Mouse (Mus musculus) heart, postnatal 0 days (tissue): ENCODE measurements at regions not wholly inside any gene's neighbourhood (a gene's known extent, or its start where the extent isn't known, plus 50 kb on each side); places are given as distances from the start of the nearest gene placed in this dataset.

Experiments used
- ATAC-seq: fragments of 200-750 bp; cut with Nextera tagmentation; 2 replicates; pipeline ENCODE4 v1.8.0; 2017; ENCODE audit warnings: low read depth, moderate number of reproducible peaks, moderate library complexity; ENCODE audit not compliant: insufficient read depth
- DNase-seq: peaks from one replicate; pipeline ENCODE4 v3.0.0-alpha.2; 2016; ENCODE audit warnings: low spot score
- H3K27ac ChIP-seq: fragments of 300-500 bp; sonication (generic); 2 replicates; pipeline ENCODE4 v1.5.1; 2014; ENCODE audit warnings: low read depth, mild to moderate bottlenecking
- H3K27me3 ChIP-seq: fragments of 300-500 bp; sonication (generic); 2 replicates; pipeline ENCODE4 v1.6.1; 2014; ENCODE audit warnings: low read length, mixed read lengths; ENCODE audit not compliant: control insufficient read depth, insufficient read depth
- H3K36me3 ChIP-seq: fragments of 300-500 bp; sonication (generic); replicated peaks from 2 replicates; pipeline ENCODE4 v1.6.1; 2014; ENCODE audit warnings: low read length, mixed read lengths; ENCODE audit not compliant: control insufficient read depth, insufficient read depth
- H3K4me1 ChIP-seq: fragments of 300-500 bp; sonication (generic); 2 replicates; pipeline ENCODE4 v1.6.1; 2014; ENCODE audit warnings: antibody characterized with exemption; ENCODE audit not compliant: control insufficient read depth, insufficient read depth
- H3K4me2 ChIP-seq: fragments of 300-500 bp; sonication (generic); 2 replicates; pipeline ENCODE4 v1.6.1; 2014; ENCODE audit warnings: low read depth, mild to moderate bottlenecking, low read length, moderate library complexity
- H3K4me3 ChIP-seq: fragments of 300-500 bp; sonication (generic); 2 replicates; pipeline ENCODE4 v1.5.1; 2014; ENCODE audit warnings: low read depth, low read length
- H3K9ac ChIP-seq: fragments of 300-500 bp; sonication (generic); replicated peaks from 2 replicates; pipeline ENCODE4 v1.6.1; 2014; ENCODE audit warnings: low read depth, low read length, mixed read lengths
- H3K9me3 ChIP-seq: fragments of 300-500 bp; sonication (generic); replicated peaks from 2 replicates; pipeline ENCODE4 v1.6.1; 2016; ENCODE audit warnings: low read length; ENCODE audit not compliant: control insufficient read depth
- CTCF ChIP-seq: IDR thresholded peaks from 2 replicates; pipeline ENCODE4 v1.5.1; 2016; ENCODE audit warnings: antibody characterized with exemption, control low read depth, low read depth
- EP300 ChIP-seq: IDR thresholded peaks from 2 replicates; pipeline ENCODE4 v1.6.1; 2016; ENCODE audit warnings: antibody characterized with exemption, low read depth
- WGBS: fragments of 180-500 bp; shearing (Covaris S2); extraction: QIAGEN DNeasy Blood & Tissue Kit; methylation state at CpG from one replicate; pipeline ENCODE4 v1.1.7; 2014; 5-methylcytosine and 5-hydroxymethylcytosine counted together

GRCm38 (mm10) chr9:61095069-61095775 is 276.9 kb upstream of the Tle3 start:
- Histone ChIP-seq H3K36me3 (no peaks in the 10 kb centered on the region), H3K9ac (no peak overlapping the region), H3K27ac (no peak overlapping the region), H3K4me1 (no peaks in the 10 kb centered on the region; the same call in 1 of the 2 replicates), H3K4me2 (no peak overlapping the region), H3K27me3 (peaks cover 12% of the 10 kb centered on the region; the same call in 1 of the 2 replicates), H3K4me3 (no peak overlapping the region), H3K9me3 (no peaks in the 10 kb centered on the region)
- ATAC-seq (no peak), DNase-seq (no peak)
- no peak for TF ChIP-seq CTCF
- TF ChIP-seq EP300 = no peak
- WGBS = 62% methylated on average over 2 of the region's 2 CpGs

- no peak for ATAC-seq
- no peaks in the 10 kb centered on the region; the same call in 1 of the 2 replicates for H3K27me3 ChIP-seq
These were observed 270.3 kb upstream of the Tle3 start for GRCm38 (mm10) chr9:61101741-61102450.

GRCm38 (mm10) chr9:61102451-61103358 is 269.5 kb upstream of the Tle3 start:
- Histone ChIP-seq H3K4me2 (no peak overlapping the region), H3K36me3 (no peaks in the 10 kb centered on the region), H3K4me1 (no peaks in the 10 kb centered on the region), H3K9ac (no peak overlapping the region), H3K4me3 (no peak overlapping the region), H3K27ac (no peak overlapping the region), H3K9me3 (no peaks in the 10 kb centered on the region), H3K27me3 (no peaks in the 10 kb centered on the region)
- DNase-seq = no peak
- ATAC-seq = no peak
- TF ChIP-seq EP300 = no peak
- no peak for TF ChIP-seq CTCF
- WGBS = 76% methylated on average over 24 of the region's 24 CpGs

More at GRCm38 (mm10) chr9:61101741-61102450, 270.3 kb upstream of the Tle3 start:
- Histone ChIP-seq H3K4me1 (no peaks in the 10 kb centered on the region), H3K27ac (no peak overlapping the region), H3K9me3 (no peaks in the 10 kb centered on the region), H3K9ac (no peak overlapping the region), H3K36me3 (no peaks in the 10 kb centered on the region), H3K4me2 (no peak overlapping the region), H3K4me3 (no peak overlapping the region)
- no peak for TF ChIP-seq CTCF
- no peak for TF ChIP-seq EP300
- WGBS = 81% methylated on average over 7 of the region's 7 CpGs
- DNase-seq = no peak

- TF ChIP-seq EP300 (no peak), CTCF (no peak)
- Histone ChIP-seq H3K27ac (no peak overlapping the region), H3K4me1 (no peaks in the 10 kb centered on the region), H3K27me3 (no peaks in the 10 kb centered on the region), H3K4me2 (no peak overlapping the region), H3K36me3 (no peaks in the 10 kb centered on the region), H3K9ac (no peak overlapping the region), H3K4me3 (no peak overlapping the region), H3K9me3 (no peaks in the 10 kb centered on the region)
- ATAC-seq (no peak), DNase-seq (no peak)
- 83% methylated on average over 15 of the region's 15 CpGs for WGBS
These were observed 266.5 kb upstream of the Tle3 start for GRCm38 (mm10) chr9:61105550-61106280.
